Comparison of ENCODE assay signal across 18 mouse cellular contexts in the genomic region with DNA sequence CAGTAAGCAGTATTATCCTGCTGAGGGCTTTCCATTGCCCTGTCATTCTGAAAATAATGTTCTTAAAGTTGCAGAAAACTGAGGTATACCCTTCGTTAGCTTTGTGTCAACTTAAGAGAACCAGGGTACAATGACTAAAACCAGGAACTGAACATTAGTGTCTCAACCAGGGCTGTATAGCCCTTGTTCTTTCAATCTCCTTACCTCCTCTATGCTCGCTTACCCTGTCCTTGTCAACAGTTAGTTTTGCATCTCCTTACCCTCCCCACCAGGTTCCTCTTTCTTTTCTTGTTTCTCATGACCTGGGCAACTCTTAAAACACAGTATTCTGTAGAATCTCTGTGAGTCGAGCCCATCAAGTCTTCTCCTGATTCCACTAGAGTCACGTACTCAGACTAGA.
DNase-seq lines count a peak whose midpoint lies in the region; ATAC-seq and TF ChIP-seq lines count a peak whose summit lies in the region.
"Had no signal": no experiment of that assay in that cellular context is flagged by ENCODE, and none has a peak within 500 bp of the region (broad histone marks: within the 10 kb centered on the region; RNA-seq: fewer than 3 reads in every experiment).

No protein-coding gene starts in this region.

- H3K36me3 ChIP-seq in heart, embryonic 12.5 days: no peaks in the 10 kb centered on the region
- H3K36me3 ChIP-seq in macrophage (ENCODE audit: inconsistent target): no peaks in the 10 kb centered on the region
- H3K36me3 ChIP-seq: embryonic facial prominence, embryonic 13.5 days; forebrain, embryonic 12.5 days; hindbrain, embryonic 13.5 days; limb, embryonic 13.5 days; midbrain, embryonic 15.5 days; neural tube, embryonic 13.5 days had no signal

- peak overlapping the region; percentile 39; the same call in 1 of the 2 replicates for H3K27ac ChIP-seq in heart, embryonic 12.5 days (ENCODE audit: poor library complexity, severe bottlenecking)
- H3K27ac ChIP-seq in layer of hippocampus, adult 2 months: peak overlapping the region; percentile 64; the same call in 1 of the 2 replicates
- H3K27ac ChIP-seq in bone marrow macrophage, adult 2 months (ENCODE audit: insufficient read depth, low read depth, low read length): peak overlapping the region; percentile 90
- peak overlapping the region; percentile 90 for H3K27ac ChIP-seq in macrophage
- no peak overlapping the region for H3K27ac ChIP-seq in cerebellum, adult 2 months (ENCODE audit: insufficient read depth, low read length)
- H3K27ac ChIP-seq: embryonic facial prominence, embryonic 13.5 days; forebrain, embryonic 12.5 days; hindbrain, embryonic 13.5 days; limb, embryonic 13.5 days; midbrain, embryonic 15.5 days had no signal

- H3K4me2 ChIP-seq in heart, embryonic 12.5 days: no peak overlapping the region
- H3K4me2 ChIP-seq: embryonic facial prominence, embryonic 13.5 days; forebrain, embryonic 12.5 days; hindbrain, embryonic 13.5 days; limb, embryonic 13.5 days; midbrain, embryonic 15.5 days; neural tube, embryonic 13.5 days had no signal

- TF ChIP-seq POLR2A in bone marrow macrophage, adult 2 months (IDR thresholded peaks at IDR 0.05; ENCODE audit: borderline replicate concordance, low read depth, low read length): no peak
- TF ChIP-seq POLR2A in cerebellum, adult 2 months (IDR thresholded peaks at IDR 0.05; ENCODE audit: borderline replicate concordance, insufficient read depth, low read length): no peak

- peaks cover 76% of the 10 kb centered on the region for H3K79me2 ChIP-seq in macrophage (ENCODE audit: inconsistent target)

- TF ChIP-seq CTCF in layer of hippocampus, adult 2 months (conservative IDR thresholded peaks at IDR 0.05): no peak
- no peak for TF ChIP-seq CTCF in bone marrow macrophage, adult 2 months (IDR thresholded peaks at IDR 0.05; ENCODE audit: low read depth, low read length)
- no peak for TF ChIP-seq CTCF in cerebellum, adult 2 months (IDR thresholded peaks at IDR 0.05; ENCODE audit: borderline replicate concordance, insufficient read depth, low read depth, low read length)

- no peaks in the 10 kb centered on the region for H3K9me3 ChIP-seq in heart, embryonic 12.5 days (replicated peaks)
- H3K9me3 ChIP-seq: embryonic facial prominence, embryonic 13.5 days; forebrain, embryonic 12.5 days; hindbrain, embryonic 13.5 days; limb, embryonic 13.5 days; midbrain, embryonic 15.5 days; neural tube, embryonic 13.5 days had no signal

- 90% methylated on average over 4 of the region's 4 CpGs for WGBS in heart, embryonic 12.5 days
- WGBS in macrophage (ENCODE audit: missing documents): 36% methylated on average over 4 of the region's 4 CpGs
- WGBS in cerebellum, adult 2 months: 94% methylated on average over 4 of the region's 4 CpGs

- ATAC-seq in heart, embryonic 12.5 days (ENCODE audit: insufficient number of reproducible peaks, low FRiP score): no peak
- ATAC-seq: midbrain, embryonic 15.5 days had no signal

- H3K27me3 ChIP-seq in heart, embryonic 12.5 days (replicated peaks): no peaks in the 10 kb centered on the region
- no peaks in the 10 kb centered on the region for H3K27me3 ChIP-seq in cerebellum, adult 2 months (ENCODE audit: control insufficient read depth, insufficient read depth, low read length)
- H3K27me3 ChIP-seq: embryonic facial prominence, embryonic 13.5 days; forebrain, embryonic 12.5 days; hindbrain, embryonic 13.5 days; limb, embryonic 13.5 days; midbrain, embryonic 15.5 days; neural tube, embryonic 13.5 days had no signal

- no peak for DNase-seq in heart, adult 9 months (ENCODE audit: low spot score in 2 of 2)
- DNase-seq in layer of hippocampus, adult 2 months (ENCODE audit: low spot score in 2 of 2): no peak
- no peak for DNase-seq in layer of hippocampus, postnatal 10 days (ENCODE audit: low spot score in 2 of 2)
- no peak for DNase-seq in cerebellum, adult 2 months
- DNase-seq in frontal cortex, adult 2 months (ENCODE audit: extremely low spot score in 1 of 2, low spot score in 1 of 2): no peak
- DNase-seq: cerebellum, postnatal 14 days; kidney, postnatal 10 days; lung, postnatal 14 days; thymus, postnatal 25 days had no signal

- peaks cover 77% of the 10 kb centered on the region for H3K4me1 ChIP-seq in heart, embryonic 12.5 days (replicated peaks)
- peaks cover 67% of the 10 kb centered on the region for H3K4me1 ChIP-seq in bone marrow macrophage, adult 2 months (ENCODE audit: control insufficient read depth, insufficient read depth, low read length)
- peaks cover 13% of the 10 kb centered on the region for H3K4me1 ChIP-seq in cerebellum, adult 2 months (ENCODE audit: control insufficient read depth, insufficient read depth, low read length)
- H3K4me1 ChIP-seq: forebrain, embryonic 12.5 days; hindbrain, embryonic 13.5 days; midbrain, embryonic 15.5 days; neural tube, embryonic 13.5 days had no signal

- H3K9ac ChIP-seq in heart, embryonic 12.5 days: no peak overlapping the region
- H3K9ac ChIP-seq: embryonic facial prominence, embryonic 13.5 days; forebrain, embryonic 12.5 days; hindbrain, embryonic 13.5 days; limb, embryonic 13.5 days; midbrain, embryonic 15.5 days; neural tube, embryonic 13.5 days had no signal

- no peak overlapping the region for H3K4me3 ChIP-seq in heart, embryonic 12.5 days
- no peak overlapping the region for H3K4me3 ChIP-seq in layer of hippocampus, adult 2 months
- no peak overlapping the region for H3K4me3 ChIP-seq in bone marrow macrophage, adult 2 months (ENCODE audit: insufficient read depth, low read length)
- H3K4me3 ChIP-seq in macrophage (ENCODE audit: inconsistent target): no peak overlapping the region
- H3K4me3 ChIP-seq in cerebellum, adult 2 months (replicated peaks; ENCODE audit: insufficient read depth, low read depth, low read length): no peak overlapping the region
- H3K4me3 ChIP-seq: embryonic facial prominence, embryonic 13.5 days; forebrain, embryonic 12.5 days; hindbrain, embryonic 13.5 days; limb, embryonic 13.5 days; midbrain, embryonic 15.5 days; neural tube, embryonic 13.5 days had no signal
